Mouse (Mus musculus) MEL (cell line): ENCODE data around the gene St8sia2. TPM values are rescaled to one million over a fixed set of nuclear protein-coding genes. Genes with fewer than 3 reads are reported as not detected.

Experiments used
- DNase-seq: peaks from one replicate; pipeline ENCODE4 v3.0.0; 2011; ENCODE audit warnings: low read depth, low spot score
- H3K27ac ChIP-seq: 2 replicates; pipeline ENCODE4 v1.5.1; 2012; ENCODE audit warnings: low read depth, mild to moderate bottlenecking, control low read depth, low read length, moderate library complexity; ENCODE audit not compliant: control insufficient read depth
- H3K27me3 ChIP-seq, 2 experiments: fragments of 150-350 bp in 1 of 2; sonication (generic) in 1 of 2; 2 replicates each; pipeline ENCODE4 v1.6.1; 2012; ENCODE audit warnings: low read length in 2 of 2, mild to moderate bottlenecking in 2 of 2, improper control_type of control experiment in 1 of 2, moderate library complexity in 1 of 2; ENCODE audit not compliant: insufficient read depth in 2 of 2, control insufficient read depth in 1 of 2
- H3K36me3 ChIP-seq, 2 experiments: 2 replicates each; pipeline ENCODE4 v1.6.1; 2012 to 2014; ENCODE audit warnings: low read length in 2 of 2, improper control_type of control experiment in 1 of 2, inconsistent platforms in 1 of 2, mild to moderate bottlenecking in 1 of 2; ENCODE audit not compliant: insufficient read depth in 2 of 2, control insufficient read depth in 1 of 2
- H3K4me1 ChIP-seq, 2 experiments: fragments of 150-350 bp in 1 of 2; sonication (generic) in 1 of 2; 2 replicates each; pipeline ENCODE4 v1.6.1; 2012; ENCODE audit warnings: low read length in 2 of 2, improper control_type of control experiment in 1 of 2, mild to moderate bottlenecking in 1 of 2; ENCODE audit not compliant: insufficient read depth in 2 of 2, control insufficient read depth in 1 of 2
- H3K4me3 ChIP-seq, 2 experiments: fragments of 150-350 bp in 1 of 2; sonication (generic) in 1 of 2; 2 replicates each; pipeline ENCODE4 v1.5.1; 2012; ENCODE audit warnings: low read depth in 2 of 2, low read length in 2 of 2, mild to moderate bottlenecking in 2 of 2, moderate library complexity in 2 of 2, control low read depth in 1 of 2, improper control_type of control experiment in 1 of 2; ENCODE audit not compliant: control insufficient read depth in 1 of 2, insufficient read depth in 1 of 2
- H3K79me2 ChIP-seq: 2 replicates; pipeline ENCODE4 v1.6.1; 2012; ENCODE audit warnings: mild to moderate bottlenecking, low read length, moderate library complexity; ENCODE audit not compliant: control insufficient read depth, poor library complexity, insufficient read depth
- H3K9ac ChIP-seq: 2 replicates; pipeline ENCODE4 v1.6.1; 2012; ENCODE audit warnings: low read depth, mild to moderate bottlenecking, control low read depth, low read length, moderate library complexity; ENCODE audit not compliant: control insufficient read depth, poor library complexity, severe bottlenecking
- H3K9me3 ChIP-seq: fragments of 150-350 bp; sonication (generic); replicated peaks from 2 replicates; pipeline ENCODE4 v1.6.1; 2012; ENCODE audit warnings: mild to moderate bottlenecking, low read length, improper control_type of control experiment, moderate library complexity; ENCODE audit not compliant: insufficient read depth
- BHLHE40 ChIP-seq: IDR thresholded peaks from 2 replicates; pipeline ENCODE4 v1.6.1; 2012; ENCODE audit warnings: low read depth, mild to moderate bottlenecking, inconsistent platforms, low read length, improper control_type of control experiment, borderline replicate concordance
- CHD1 ChIP-seq: IDR thresholded peaks from 2 replicates; pipeline ENCODE4 v1.6.1; 2012; ENCODE audit warnings: low read depth, mild to moderate bottlenecking, inconsistent platforms, low read length, improper control_type of control experiment
- CTCF ChIP-seq, 3 experiments: IDR thresholded peaks in 2 of 3; conservative IDR thresholded peaks in 1 of 3; 2 replicates each; pipeline ENCODE4 v1.5.1; 2011 to 2012; ENCODE audit warnings: low read length in 3 of 3, low read depth in 2 of 3, mild to moderate bottlenecking in 2 of 3, improper control_type of control experiment in 1 of 3, inconsistent platforms in 1 of 3, mixed read lengths in 1 of 3, moderate library complexity in 1 of 3; ENCODE audit not compliant: control insufficient read depth in 1 of 3, insufficient read depth in 1 of 3, poor library complexity in 1 of 3, severe bottlenecking in 1 of 3
- EP300 ChIP-seq, 2 experiments: IDR thresholded peaks; 2 replicates each; pipeline ENCODE4 v1.6.1; 2011; ENCODE audit warnings: improper control_type of control experiment in 2 of 2, low read length in 2 of 2, low read depth in 1 of 2, mild to moderate bottlenecking in 1 of 2
- GABPA ChIP-seq: IDR thresholded peaks from 2 replicates; pipeline ENCODE4 v1.6.1; 2012; ENCODE audit warnings: low read depth, mild to moderate bottlenecking, inconsistent platforms, low read length, improper control_type of control experiment, moderate library complexity
- GATA1 ChIP-seq: IDR thresholded peaks from 2 replicates; pipeline ENCODE4 v1.6.1; 2011; ENCODE audit warnings: low read depth, low read length, improper control_type of control experiment
- HCFC1 ChIP-seq: IDR thresholded peaks from 2 replicates; pipeline ENCODE4 v1.6.1; 2012; ENCODE audit warnings: low read depth, mild to moderate bottlenecking, inconsistent platforms, low read length, improper control_type of control experiment, moderate library complexity
- KAT2A ChIP-seq: conservative IDR thresholded peaks from 2 replicates; pipeline ENCODE4 v1.6.1; 2012; ENCODE audit warnings: low read depth, low read length, improper control_type of control experiment, inconsistent platforms
- MAFK ChIP-seq: IDR thresholded peaks from 2 replicates; pipeline ENCODE4 v1.6.1; 2011; ENCODE audit warnings: low read depth, mild to moderate bottlenecking, low read length, improper control_type of control experiment, borderline replicate concordance
- MAZ ChIP-seq: IDR thresholded peaks from 2 replicates; pipeline ENCODE4 v1.6.1; 2012; ENCODE audit warnings: low read depth, mild to moderate bottlenecking, inconsistent platforms, low read length, improper control_type of control experiment
- MEF2A ChIP-seq: IDR thresholded peaks from 2 replicates; pipeline ENCODE4 v1.6.1; 2014; ENCODE audit warnings: low read depth, mild to moderate bottlenecking, inconsistent platforms, low read length, improper control_type of control experiment; ENCODE audit not compliant: poor library complexity, insufficient replicate concordance, severe bottlenecking; ENCODE audit errors: extremely low read depth
- MYB ChIP-seq: IDR thresholded peaks from 2 replicates; pipeline ENCODE4 v1.6.1; 2011; ENCODE audit warnings: mild to moderate bottlenecking, low read depth, low read length, improper control_type of control experiment
- POLR2A ChIP-seq, 2 experiments: IDR thresholded peaks; 2 replicates each; pipeline ENCODE4 v1.6.1; 2011 to 2012; ENCODE audit warnings: low read length in 2 of 2, mild to moderate bottlenecking in 2 of 2, control low read depth in 1 of 2, improper control_type of control experiment in 1 of 2, low read depth in 1 of 2, moderate library complexity in 1 of 2; ENCODE audit not compliant: control insufficient read depth in 1 of 2, insufficient read depth in 1 of 2, poor library complexity in 1 of 2
- POLR2AphosphoS5 ChIP-seq: IDR thresholded peaks from 2 replicates; pipeline ENCODE4 v1.6.1; 2012; ENCODE audit warnings: low read depth, borderline replicate concordance, mild to moderate bottlenecking, inconsistent platforms, low read length, moderate library complexity, mixed read lengths
- RAD21 ChIP-seq: IDR thresholded peaks from 2 replicates; pipeline ENCODE4 v1.6.1; 2011; ENCODE audit warnings: mild to moderate bottlenecking, low read depth, low read length, improper control_type of control experiment
- SIN3A ChIP-seq: IDR thresholded peaks from 2 replicates; pipeline ENCODE4 v1.6.1; 2012; ENCODE audit warnings: low read length, improper control_type of control experiment, inconsistent platforms
- SMC3 ChIP-seq: IDR thresholded peaks from 2 replicates; pipeline ENCODE4 v1.6.1; 2011; ENCODE audit warnings: low read depth, low read length, improper control_type of control experiment
- TAL1 ChIP-seq: IDR thresholded peaks from 2 replicates; pipeline ENCODE4 v1.6.1; 2012; ENCODE audit warnings: mild to moderate bottlenecking, inconsistent platforms, low read length, moderate library complexity, mixed read lengths
- TBP ChIP-seq: IDR thresholded peaks from 2 replicates; pipeline ENCODE4 v1.8.0; 2011; ENCODE audit warnings: low read depth, low read length, improper control_type of control experiment
- TCF12 ChIP-seq: IDR thresholded peaks from 2 replicates; pipeline ENCODE4 v1.6.1; 2014; ENCODE audit warnings: low read depth, mild to moderate bottlenecking, inconsistent platforms, low read length, improper control_type of control experiment, moderate library complexity
- USF1 ChIP-seq: IDR thresholded peaks from 2 replicates; pipeline ENCODE4 v1.6.1; 2014; ENCODE audit warnings: low read depth, mild to moderate bottlenecking, inconsistent platforms, low read length, improper control_type of control experiment, moderate library complexity
- USF2 ChIP-seq, 2 experiments: IDR thresholded peaks; 2 replicates each; pipeline ENCODE4 v1.6.1; 2011 to 2012; ENCODE audit warnings: improper control_type of control experiment in 2 of 2, low read length in 2 of 2, borderline replicate concordance in 1 of 2, inconsistent platforms in 1 of 2, low read depth in 1 of 2, mild to moderate bottlenecking in 1 of 2; ENCODE audit not compliant: insufficient read depth in 1 of 2
- ZNF384 ChIP-seq: IDR thresholded peaks from 2 replicates; pipeline ENCODE4 v1.6.1; 2012; ENCODE audit warnings: low read depth, mild to moderate bottlenecking, inconsistent platforms, low read length, improper control_type of control experiment
- polyA plus RNA-seq, 2 experiments: library from polyadenylated mRNA; stranded (reverse) in 1 of 2; unstranded in 1 of 2; fragments of >175 nt in 1 of 2; fragments of >200 nt in 1 of 2; gene quantifications; 2 replicates each; pipeline versions ENCODE4 v1.2.1 to v1.2.4; 2012; ENCODE audit warnings: low replicate concordance in 2 of 2, low read depth in 1 of 2; ENCODE audit not compliant: insufficient read length in 2 of 2, insufficient read depth in 1 of 2, missing spikeins in 1 of 2
- total RNA-seq: library from RNA; depleted of rRNA; stranded (reverse); fragments of 300-350 nt; gene quantifications from 2 replicates; pipeline ENCODE4 v1.2.3, GENCODE M21; 2012

St8sia2 gene
- total and polyA plus RNA-seq, 3 experiments = not detected

DNA sequence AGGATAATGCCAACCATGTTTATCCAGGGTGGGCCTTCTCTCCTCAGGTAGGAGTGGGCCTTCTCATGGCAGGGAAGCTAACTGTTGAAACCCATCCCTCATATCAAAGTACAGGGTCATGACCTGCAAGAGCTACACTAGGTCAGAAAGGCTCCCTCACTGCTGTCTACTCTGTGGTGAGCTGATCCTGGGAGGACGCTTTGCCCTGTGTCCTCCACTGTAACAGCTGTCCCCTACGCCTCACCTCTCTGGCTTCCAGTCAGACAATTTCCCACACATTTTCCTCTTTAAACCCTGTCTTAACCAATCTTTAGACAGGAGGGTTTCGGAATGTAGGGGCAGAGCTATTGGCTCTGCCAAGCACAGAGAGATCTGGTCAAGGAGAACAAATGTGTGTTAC lies 48.3 kb downstream of the St8sia2 start:
- Histone ChIP-seq H3K79me2 (no peaks in the 10 kb centered on the region), H3K4me3 (no peak overlapping the region), H3K27me3 (no peaks in the 10 kb centered on the region), H3K4me1 (no peaks in the 10 kb centered on the region), H3K9me3 (no peaks in the 10 kb centered on the region), H3K36me3 (no peaks in the 10 kb centered on the region), H3K27ac (no peak overlapping the region), H3K9ac (no peak overlapping the region)
- no peak for TF ChIP-seq MEF2A
- no peak for TF ChIP-seq TCF12
- no peak for TF ChIP-seq BHLHE40
- no peak for TF ChIP-seq POLR2A (IDR thresholded peaks at IDR 0.05; ENCODE audit: control insufficient read depth in 1 of 2, insufficient read depth in 1 of 2, low read depth in 1 of 2, low read length in 2 of 2, poor library complexity in 1 of 2)
- TF ChIP-seq RAD21 = no peak
- TF ChIP-seq MAFK = no peak
- TF ChIP-seq SIN3A = no peak
- no peak for TF ChIP-seq POLR2AphosphoS5
- no peak for TF ChIP-seq KAT2A
- TF ChIP-seq USF2 (IDR thresholded peaks at IDR 0.05; ENCODE audit: borderline replicate concordance in 1 of 2, insufficient read depth in 1 of 2, low read depth in 1 of 2, low read length in 2 of 2) = no peak
- TF ChIP-seq HCFC1 = no peak
- TF ChIP-seq SMC3 = no peak
- no peak for TF ChIP-seq USF1
- TF ChIP-seq EP300 (IDR thresholded peaks at IDR 0.05; ENCODE audit: low read depth in 1 of 2, low read length in 2 of 2) = no peak
- no peak for TF ChIP-seq CHD1
- no peak for TF ChIP-seq GATA1
- TF ChIP-seq TBP = no peak
- DNase-seq = no peak

DNA sequence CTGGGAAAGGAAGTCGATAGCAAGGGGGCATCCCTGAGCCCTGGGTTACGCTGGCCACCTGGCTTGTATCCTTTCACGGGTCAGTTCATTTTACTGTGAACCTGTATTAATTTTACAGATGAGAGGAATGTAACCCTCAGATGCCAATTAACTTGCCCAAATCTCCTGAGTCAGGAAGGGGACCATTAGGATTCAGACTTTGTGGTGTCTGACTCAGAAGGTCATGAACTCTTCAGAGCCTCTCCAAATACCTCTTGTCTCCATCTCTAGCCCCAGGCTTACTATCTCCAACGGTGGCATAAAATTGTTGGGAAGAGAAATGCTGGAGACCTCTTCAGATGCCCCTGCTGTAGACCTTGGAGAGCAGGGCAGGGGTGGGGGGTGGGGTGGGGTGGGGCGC lies 51.1 kb downstream of the St8sia2 start:
- Histone ChIP-seq H3K79me2 (no peaks in the 10 kb centered on the region), H3K4me3 (no peak overlapping the region), H3K9ac (no peak overlapping the region), H3K36me3 (no peaks in the 10 kb centered on the region), H3K27ac (no peak overlapping the region), H3K9me3 (no peaks in the 10 kb centered on the region), H3K27me3 (no peaks in the 10 kb centered on the region), H3K4me1 (no peaks in the 10 kb centered on the region)
- DNase-seq = no peak
- TF ChIP-seq KAT2A = no peak
- TF ChIP-seq CTCF (IDR thresholded peaks at IDR 0.05 in 2 of 3, conservative IDR thresholded peaks at IDR 0.05 in 1 of 3; ENCODE audit: control insufficient read depth in 1 of 3, insufficient read depth in 1 of 3, low read depth in 2 of 3, low read length in 3 of 3, poor library complexity in 1 of 3, severe bottlenecking in 1 of 3) = no peak
- TF ChIP-seq GABPA = no peak
- no peak for TF ChIP-seq ZNF384
- TF ChIP-seq BHLHE40 = no peak
- no peak for TF ChIP-seq POLR2AphosphoS5
- TF ChIP-seq TBP = no peak
- TF ChIP-seq MAZ = no peak
- no peak for TF ChIP-seq TAL1
- TF ChIP-seq MEF2A = no peak
- TF ChIP-seq MYB = no peak
